Mouse (Mus musculus) retina, adult 2 months (tissue): Measurements from ENCODE around the gene Reps2.

Experiments used
- DNase-seq: peaks from one replicate; pipeline ENCODE4 v3.0.0-alpha.2; 2012; ENCODE audit warnings: low read depth, low spot score

Reps2 gene

GRCm38 (mm10) chrX:162643091-162643788, at the start of gene Reps2:
Reps2 (minus strand) TSS chrX:162643649.
- DNase-seq, result no peak

DNA sequence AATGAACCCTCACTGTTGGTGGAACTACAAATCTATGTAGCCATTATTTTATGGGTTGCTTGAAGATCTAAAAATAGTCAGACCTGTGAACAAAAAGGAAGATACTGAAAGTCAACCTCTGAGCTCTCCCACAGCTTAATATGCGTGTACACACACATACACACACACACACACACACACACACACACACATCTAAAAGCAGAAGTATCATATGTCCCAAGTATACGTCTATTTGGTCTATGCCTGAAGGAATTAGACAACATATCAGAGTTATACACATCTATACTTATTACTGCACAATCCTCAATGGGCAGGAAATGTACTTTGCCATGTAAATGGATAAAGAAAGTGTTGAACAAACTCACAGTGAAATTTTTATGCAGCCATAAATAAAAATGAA, 47.8 kb upstream of the Reps2 start:
- no peak for DNase-seq

DNA sequence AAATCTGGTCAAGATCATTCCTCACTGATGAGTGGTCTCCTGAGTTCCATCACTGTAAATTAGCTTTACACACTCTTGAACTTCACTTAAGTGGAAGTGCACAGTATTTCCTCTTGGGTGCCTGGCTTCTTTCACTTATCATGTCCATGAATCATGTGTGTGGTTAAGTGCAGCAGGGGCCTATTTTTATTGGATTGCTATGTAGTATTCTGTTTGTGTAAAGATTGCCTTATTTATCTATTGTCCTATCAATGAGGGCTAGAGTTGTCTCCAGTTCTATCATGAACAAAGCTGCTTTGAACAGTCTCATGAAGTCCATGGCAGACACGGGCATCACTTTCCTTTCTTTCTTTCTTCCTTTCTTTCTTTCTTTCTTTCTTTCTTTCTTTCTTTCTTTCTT, 41.9 kb upstream of the Reps2 start:
- no peak for DNase-seq

DNA sequence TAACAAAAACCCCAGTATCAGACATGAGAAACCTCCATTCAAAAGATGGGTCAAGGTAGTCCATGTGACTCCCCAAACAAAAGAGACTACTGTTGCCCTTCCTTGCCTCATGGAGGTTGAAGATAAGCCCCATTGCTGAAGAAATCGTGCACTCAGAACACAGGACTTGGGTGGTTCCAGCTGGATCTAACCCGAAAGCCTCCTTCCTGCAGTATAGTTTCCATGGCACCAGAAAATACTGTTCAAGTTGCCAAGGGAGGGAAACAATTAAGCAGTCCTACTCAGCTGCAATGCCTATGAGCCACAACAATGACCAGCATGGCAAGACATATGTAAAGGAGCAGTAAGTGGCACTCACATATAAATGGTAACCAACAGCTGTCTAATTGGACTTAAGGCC, 36.1 kb upstream of the Reps2 start:
- DNase-seq, result no peak

- DNase-seq, result no peak
Observed at GRCm38 (mm10) chrX:162678820-162679219, 35.4 kb upstream of the Reps2 start.

GRCm38 (mm10) chrX:162666166-162666565, 22.7 kb upstream of the Reps2 start:
- no peak for DNase-seq

- no peak for DNase-seq
Observed at GRCm38 (mm10) chrX:162660182-162660581, 16.7 kb upstream of the Reps2 start.

- DNase-seq, result no peak
Observed at GRCm38 (mm10) chrX:162653518-162653917, 10.1 kb upstream of the Reps2 start.

DNA sequence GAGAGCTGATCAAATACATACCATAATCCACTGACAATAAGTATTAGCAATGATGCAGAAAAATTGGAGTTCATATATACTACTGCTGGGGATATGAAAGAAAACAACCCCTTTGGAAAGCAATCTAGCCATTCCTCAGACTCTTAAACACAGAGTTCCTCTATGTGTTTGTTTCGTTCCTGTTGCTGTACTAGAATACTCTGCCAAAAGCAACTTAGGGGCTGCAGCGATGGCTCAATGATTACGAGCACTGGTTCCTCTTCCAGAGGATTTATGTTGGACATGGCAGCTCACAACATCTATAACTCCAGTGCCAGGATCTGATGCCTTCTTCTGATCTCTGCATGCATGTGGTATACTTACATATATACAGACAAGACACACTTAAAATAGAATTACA, 9.0 kb upstream of the Reps2 start:
- no peak for DNase-seq

DNA sequence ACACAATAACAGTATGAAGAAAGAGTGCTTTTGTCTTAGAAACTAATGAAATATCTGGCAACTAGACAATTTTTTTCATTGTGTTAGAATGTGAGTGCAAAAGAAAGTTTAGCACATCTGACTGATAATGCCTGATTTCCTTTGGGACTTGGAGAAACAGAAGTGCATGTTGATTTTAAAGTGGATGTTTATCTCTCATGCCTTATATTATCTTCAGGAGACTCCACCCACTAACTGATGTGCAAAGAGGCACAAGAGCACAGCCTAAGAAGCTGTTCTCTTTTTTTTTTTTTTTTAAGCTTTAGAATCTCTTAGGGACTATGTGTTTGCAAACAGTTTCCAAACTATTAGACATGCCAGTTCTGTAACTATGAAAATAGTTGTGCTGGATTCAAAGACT, 7.7 kb upstream of the Reps2 start:
- DNase-seq, result no peak

DNA sequence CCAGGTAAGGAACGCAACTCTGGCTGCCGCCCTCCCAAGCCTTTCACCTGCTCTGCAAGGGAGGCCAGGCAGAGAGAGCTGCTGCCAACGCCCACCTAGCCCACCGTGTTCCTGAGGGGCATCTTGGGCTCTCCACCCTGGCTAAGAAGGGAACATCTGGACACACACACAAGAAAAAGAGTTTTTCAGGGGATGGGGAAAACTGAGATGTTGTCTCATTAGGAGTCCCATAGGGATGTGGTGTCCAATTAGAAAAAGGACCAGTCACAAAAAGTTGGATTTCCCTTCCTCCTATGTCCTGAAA, 292 bp upstream of the Reps2 start:
- DNase-seq, result no peak

- no peak for DNase-seq
Observed at GRCm38 (mm10) chrX:162642402-162643090, 903 bp downstream of the Reps2 start.

DNA sequence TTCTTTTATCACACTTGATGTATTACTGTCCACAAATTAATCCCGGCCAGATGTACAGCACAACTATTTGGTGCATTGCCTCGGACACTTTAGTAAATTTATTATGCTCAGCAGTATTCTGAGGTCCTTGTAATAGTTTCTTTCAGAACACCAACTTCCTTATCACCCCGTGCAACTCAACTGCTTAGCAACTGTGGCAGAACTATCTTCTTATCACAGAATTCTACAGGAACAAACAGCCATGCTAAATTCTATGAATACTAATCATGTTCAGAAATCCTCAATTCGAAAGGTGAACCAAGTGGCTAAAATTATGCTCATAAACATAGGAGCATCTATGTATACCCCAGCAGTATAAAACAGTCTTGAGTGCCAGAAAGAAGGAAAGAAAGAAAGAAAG, 1.7 kb downstream of the Reps2 start:
- no peak for DNase-seq

GRCm38 (mm10) chrX:162635159-162635558, 8.3 kb downstream of the Reps2 start:
- no peak for DNase-seq

GRCm38 (mm10) chrX:162622091-162622437, 21.4 kb downstream of the Reps2 start:
- DNase-seq, result no peak

GRCm38 (mm10) chrX:162621194-162622090, 22.0 kb downstream of the Reps2 start:
- DNase-seq, result no peak

DNA sequence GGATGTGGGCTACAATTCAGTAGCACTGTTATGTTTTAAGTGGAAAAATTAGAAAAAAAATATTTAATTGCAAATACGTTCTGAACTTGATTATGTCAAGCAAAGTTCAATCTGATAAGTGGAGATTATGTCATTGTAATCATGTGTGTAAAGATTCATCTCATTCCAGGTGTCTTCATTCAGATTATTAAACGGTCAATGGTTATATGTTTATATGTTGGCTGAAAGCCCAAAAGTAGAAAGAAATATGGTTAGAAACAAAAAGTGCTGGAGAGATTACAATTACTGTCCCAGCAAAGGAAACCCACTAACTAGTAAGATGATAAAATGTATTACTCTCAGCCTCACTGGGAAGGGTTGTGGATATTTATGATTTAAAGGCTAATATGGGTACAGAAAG, 23.7 kb downstream of the Reps2 start:
- no peak for DNase-seq

DNA sequence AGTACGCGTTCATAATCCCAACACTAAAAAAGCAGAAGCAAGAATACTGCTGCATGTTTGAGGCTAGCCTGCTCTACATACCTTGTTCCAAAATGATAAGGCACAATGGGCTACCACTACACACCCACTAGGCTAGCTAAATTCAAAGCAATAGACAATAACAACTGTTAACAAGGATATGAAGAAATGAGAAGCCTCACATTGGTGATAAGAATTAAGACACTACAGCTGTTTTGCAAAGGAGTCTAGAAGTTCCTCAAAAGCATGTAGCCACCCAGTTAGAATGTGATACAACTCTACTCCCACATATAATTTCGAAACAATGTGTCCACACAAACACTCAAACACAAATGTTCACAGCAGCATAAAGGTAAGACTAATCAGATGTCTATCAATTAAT, 24.9 kb downstream of the Reps2 start:
- DNase-seq, result no peak

DNA sequence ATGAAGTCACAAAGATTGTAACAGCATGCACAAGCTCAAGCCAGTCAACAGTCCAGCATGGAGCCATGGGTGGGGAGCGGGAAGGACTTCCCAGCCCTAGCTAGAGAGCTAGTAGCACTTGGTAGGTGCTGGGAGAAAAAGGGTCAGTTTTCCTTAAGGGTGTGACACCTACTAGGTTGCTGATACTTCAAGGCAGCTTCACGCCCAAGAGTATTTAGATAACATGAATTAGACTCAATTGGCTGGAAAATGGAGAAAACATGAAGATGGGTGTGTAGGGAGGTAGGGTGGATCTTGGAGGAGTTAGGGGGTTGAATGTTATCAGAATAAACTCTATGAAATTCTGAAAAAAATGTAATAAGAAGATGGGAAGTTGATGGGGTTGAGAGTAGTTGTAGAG, 37.3 kb downstream of the Reps2 start:
- no peak for DNase-seq

DNA sequence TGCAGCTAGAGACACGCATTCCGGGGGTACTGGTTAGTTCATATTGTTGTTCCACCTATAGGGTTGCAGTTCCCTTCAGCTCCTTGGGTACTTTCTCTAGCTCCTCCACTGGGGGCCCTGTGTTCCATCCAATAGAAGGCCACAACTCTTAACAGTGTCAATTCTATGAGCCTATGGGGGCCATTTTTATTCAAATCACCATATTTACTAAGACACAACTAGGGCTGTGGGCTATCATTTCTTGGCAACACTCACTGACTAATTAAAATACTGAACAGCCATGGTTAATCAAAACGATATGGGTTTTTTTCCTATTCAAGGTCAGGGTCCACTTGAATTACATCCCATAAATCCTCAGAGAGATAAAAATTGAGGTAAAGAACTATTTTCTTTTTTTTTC, 43.8 kb downstream of the Reps2 start:
- no peak for DNase-seq

DNA sequence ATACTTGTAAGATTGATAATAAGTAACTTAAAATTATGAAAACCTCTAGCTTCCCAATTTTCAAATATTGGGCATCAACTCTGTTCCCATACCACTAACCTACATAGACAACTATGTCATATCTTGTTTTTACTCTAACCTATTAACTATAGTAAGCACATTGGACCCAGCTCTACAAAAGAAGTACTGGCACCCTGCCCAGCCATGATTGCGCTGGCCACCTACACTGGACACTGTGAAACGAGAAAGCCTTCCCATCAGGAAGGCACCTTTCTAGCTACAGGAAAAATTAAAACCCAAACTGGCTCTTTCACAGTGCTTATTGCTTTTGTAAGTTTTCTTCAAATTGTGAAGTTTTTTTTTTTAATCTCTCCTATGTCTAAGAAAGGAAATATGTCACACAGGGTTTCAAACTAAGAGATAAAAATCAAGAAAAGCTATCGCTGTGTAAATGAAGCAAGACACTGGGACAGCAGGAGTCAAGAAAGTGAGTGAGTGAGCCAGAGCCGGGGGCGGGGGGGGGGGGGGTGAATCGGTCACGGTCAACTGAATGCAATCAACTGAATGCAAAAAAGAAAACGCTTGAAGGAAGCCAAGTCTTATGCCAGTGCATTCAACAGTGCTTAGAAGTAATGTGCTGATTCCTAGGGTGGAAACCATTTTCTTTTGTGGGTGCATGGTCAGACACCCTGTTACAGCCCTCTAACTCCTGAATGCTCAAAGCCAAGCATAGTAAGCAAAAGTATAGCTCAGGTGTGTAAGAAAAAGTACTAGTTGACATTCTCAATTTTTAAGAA, 52.2 kb downstream of the Reps2 start:
- DNase-seq, result no peak
